Mouse (Mus musculus) forebrain, embryonic 15.5 days (tissue): ENCODE measurements around the gene Lhfpl3. TPM values are rescaled to one million over a fixed set of nuclear protein-coding genes. Genes with fewer than 3 reads are reported as not detected.

Experiments used
- ATAC-seq: fragments of 200-750 bp; cut with Nextera tagmentation; replicated peaks from 2 replicates; pipeline ENCODE4 v1.8.0; 2017; ENCODE audit warnings: mild to moderate bottlenecking, moderate TSS enrichment, moderate library complexity
- H3K27ac ChIP-seq: fragments of 300-500 bp; sonication (generic); replicated peaks from 2 replicates; pipeline ENCODE4 v1.5.1; 2015; ENCODE audit warnings: mild to moderate bottlenecking, inconsistent platforms
- H3K27me3 ChIP-seq: fragments of 300-500 bp; sonication (generic); 2 replicates; pipeline ENCODE4 v1.6.1; 2015; ENCODE audit warnings: inconsistent platforms
- H3K36me3 ChIP-seq: fragments of 300-500 bp; sonication (generic); 2 replicates; pipeline ENCODE4 v1.6.1; 2015; ENCODE audit warnings: mild to moderate bottlenecking, inconsistent platforms
- H3K4me1 ChIP-seq: fragments of 300-500 bp; sonication (generic); 2 replicates; pipeline ENCODE4 v1.6.1; 2015; ENCODE audit warnings: inconsistent platforms
- H3K4me2 ChIP-seq: fragments of 300-500 bp; sonication (generic); replicated peaks from 2 replicates; pipeline ENCODE4 v1.6.1; 2015; ENCODE audit warnings: mild to moderate bottlenecking, inconsistent platforms
- H3K4me3 ChIP-seq: fragments of 300-500 bp; sonication (generic); 2 replicates; pipeline ENCODE4 v1.5.1; 2015; ENCODE audit warnings: mild to moderate bottlenecking, inconsistent platforms
- H3K9ac ChIP-seq: fragments of 300-500 bp; sonication (generic); replicated peaks from 2 replicates; pipeline ENCODE4 v1.6.1; 2015; ENCODE audit warnings: mild to moderate bottlenecking, inconsistent platforms
- H3K9me3 ChIP-seq: fragments of 300-500 bp; sonication (generic); 2 replicates; pipeline ENCODE4 v1.6.1; 2016; ENCODE audit warnings: inconsistent platforms
- WGBS: fragments of 180-500 bp; shearing (Covaris S2); methylation state at CpG from one replicate; pipeline ENCODE4 v1.1.7; 2015; ENCODE audit warnings: mixed read lengths; 5-methylcytosine and 5-hydroxymethylcytosine counted together
- polyA plus RNA-seq: library from polyadenylated mRNA; unstranded; fragments of >200 nt; fragmentation: Nextera tagmentation; extraction: Ambion mirVana; gene quantifications from 2 replicates; pipeline ENCODE4 v1.2.1, GENCODE M21; 2015

Gene Lhfpl3
- polyA plus RNA-seq, 1 experiment from 2014 or later: 11.5 TPM

DNA sequence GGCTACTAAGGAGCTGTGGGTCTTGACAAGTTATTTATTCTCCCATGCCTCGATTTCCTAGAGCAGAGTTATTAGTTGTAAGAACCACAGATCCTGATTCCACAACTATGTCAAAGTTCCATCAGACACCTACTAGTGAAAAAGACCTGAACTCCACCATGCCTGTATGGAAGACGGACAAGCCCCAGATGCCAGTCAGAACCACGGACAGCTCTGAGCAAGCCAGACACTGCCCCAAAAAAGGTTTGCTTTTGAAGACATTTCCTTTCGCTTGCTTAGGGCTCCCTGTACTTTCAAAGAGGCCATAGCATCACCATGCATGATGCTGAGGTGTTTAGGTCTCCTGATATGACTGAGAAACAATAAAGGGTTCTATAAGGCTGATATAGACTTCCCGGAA lies 197.4 kb downstream of the Lhfpl3 start:
- H3K36me3 ChIP-seq: no peaks in the 10 kb centered on the region
- H3K4me2 ChIP-seq: no peak overlapping the region
- 64% methylated on average over 5 of the region's 5 CpGs for WGBS
- H3K9me3 ChIP-seq: no peaks in the 10 kb centered on the region
- no peaks in the 10 kb centered on the region for H3K4me1 ChIP-seq
- H3K9ac ChIP-seq: no peak overlapping the region
- no peak overlapping the region for H3K27ac ChIP-seq
- H3K4me3 ChIP-seq: no peak overlapping the region
- no peak for ATAC-seq
- H3K27me3 ChIP-seq: no peaks in the 10 kb centered on the region

DNA sequence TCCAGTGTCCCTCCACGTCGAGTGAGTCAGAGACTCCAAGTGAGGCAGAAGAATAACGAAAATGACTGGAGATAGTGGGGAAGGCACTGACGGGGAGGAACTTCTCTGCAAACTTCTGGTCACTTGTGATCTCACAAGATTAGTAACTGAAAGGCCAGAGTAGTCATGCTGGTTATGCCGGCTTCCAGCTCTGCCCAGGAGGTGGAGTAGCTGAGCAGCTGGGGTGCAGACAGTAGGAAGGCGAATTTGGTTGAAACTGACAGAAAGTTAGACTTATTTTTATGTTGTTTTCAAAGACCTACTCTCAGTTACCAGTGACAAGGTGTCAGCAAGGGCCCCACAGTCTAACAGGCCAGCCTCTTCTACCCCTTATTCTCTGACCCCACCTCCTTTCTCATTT lies 217.4 kb downstream of the Lhfpl3 start:
- Histone ChIP-seq H3K36me3 (no peaks in the 10 kb centered on the region), H3K27ac (no peak overlapping the region), H3K9me3 (no peaks in the 10 kb centered on the region), H3K4me2 (no peak overlapping the region), H3K27me3 (no peaks in the 10 kb centered on the region), H3K4me1 (no peaks in the 10 kb centered on the region), H3K9ac (no peak overlapping the region), H3K4me3 (no peak overlapping the region)
- 72% methylated on average over 6 of the region's 6 CpGs for WGBS
- ATAC-seq: no peak

DNA sequence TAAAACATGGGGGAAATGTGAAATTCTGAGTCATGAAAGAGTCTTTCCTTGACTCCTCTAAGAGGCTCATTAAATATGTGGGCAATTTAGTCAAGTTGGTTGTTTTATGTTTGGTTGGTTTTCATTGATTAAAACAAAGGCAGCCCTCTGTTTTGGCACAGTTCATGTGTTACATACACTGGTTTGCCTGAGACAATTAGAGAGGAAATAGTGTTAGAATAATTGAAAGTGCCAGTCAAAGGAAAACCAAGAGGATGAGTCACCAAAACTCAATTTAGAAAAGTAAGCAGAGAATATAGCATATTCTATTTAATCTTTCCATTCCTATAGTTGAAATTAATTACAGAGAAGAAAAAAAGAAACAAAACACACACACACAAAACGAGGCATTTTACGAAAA lies 240.9 kb downstream of the Lhfpl3 start:
- Histone ChIP-seq H3K9ac (no peak overlapping the region), H3K27me3 (no peaks in the 10 kb centered on the region), H3K36me3 (no peaks in the 10 kb centered on the region), H3K4me3 (no peak overlapping the region), H3K9me3 (no peaks in the 10 kb centered on the region), H3K4me2 (no peak overlapping the region), H3K4me1 (no peaks in the 10 kb centered on the region), H3K27ac (no peak overlapping the region)
- ATAC-seq: no peak
- 82% methylated on average over 2 of the region's 2 CpGs for WGBS

DNA sequence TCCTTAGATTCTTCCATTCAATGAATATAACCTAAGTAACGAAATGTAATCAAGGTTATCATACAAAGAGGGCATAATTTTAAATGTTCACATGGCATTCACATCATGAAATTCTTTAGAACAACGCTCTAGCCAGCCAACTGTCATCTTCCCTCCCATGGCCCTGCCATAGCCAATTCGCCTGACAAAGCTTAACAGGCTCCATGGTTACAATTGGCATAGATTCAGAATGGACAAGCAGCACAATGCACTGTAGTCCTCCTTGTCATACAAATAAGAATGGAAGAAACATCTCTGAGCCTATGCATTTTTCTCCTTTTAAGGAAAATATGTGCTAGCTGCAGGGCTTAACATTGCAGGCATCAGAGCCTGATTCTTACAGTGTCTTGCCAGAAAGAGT lies 254.0 kb downstream of the Lhfpl3 start:
- ATAC-seq: no peak
- H3K36me3 ChIP-seq: no peaks in the 10 kb centered on the region
- WGBS: 66% methylated on average over 3 of the region's 3 CpGs
- H3K4me1 ChIP-seq: peaks cover 15% of the 10 kb centered on the region
- H3K9me3 ChIP-seq: no peaks in the 10 kb centered on the region
- H3K27me3 ChIP-seq: no peaks in the 10 kb centered on the region
- no peak overlapping the region for H3K9ac ChIP-seq
- H3K4me3 ChIP-seq: no peak overlapping the region
- H3K4me2 ChIP-seq: no peak overlapping the region
- H3K27ac ChIP-seq: no peak overlapping the region

DNA sequence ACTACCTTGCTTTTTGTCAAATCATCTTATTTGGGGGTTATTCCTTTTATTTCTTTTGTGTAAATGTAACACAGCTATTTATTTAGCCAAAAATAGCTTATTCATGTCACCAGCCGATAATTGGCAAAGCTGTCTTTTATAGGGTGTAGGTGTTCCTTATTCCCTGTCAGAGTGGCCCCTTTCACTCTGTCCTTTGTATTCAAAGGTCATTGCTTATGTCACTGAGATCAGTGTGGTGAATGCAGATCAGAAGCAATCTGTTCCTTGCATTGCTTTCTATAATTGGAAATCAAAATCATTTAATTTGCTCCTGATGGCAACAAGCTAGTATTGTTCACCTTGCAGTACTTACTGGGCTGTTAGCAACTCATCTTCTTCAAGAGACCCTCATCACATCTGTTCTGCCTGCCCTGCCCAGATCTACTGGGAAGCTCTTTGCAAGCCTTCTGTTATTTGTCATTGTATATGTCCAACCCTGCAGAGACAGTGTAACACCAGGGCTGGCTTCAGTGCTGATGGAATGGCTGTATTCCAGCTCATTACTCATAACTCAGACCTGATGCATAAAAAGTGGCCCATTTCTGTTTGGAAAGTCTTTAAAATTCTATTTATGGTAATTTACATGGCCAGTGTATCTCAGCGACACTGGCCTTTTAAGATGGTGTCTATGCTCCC lies 257.4 kb downstream of the Lhfpl3 start:
- Histone ChIP-seq H3K9me3 (no peaks in the 10 kb centered on the region), H3K4me3 (no peak overlapping the region), H3K36me3 (no peaks in the 10 kb centered on the region), H3K27ac (no peak overlapping the region), H3K9ac (no peak overlapping the region), H3K4me2 (no peak overlapping the region), H3K4me1 (peaks cover 15% of the 10 kb centered on the region), H3K27me3 (no peaks in the 10 kb centered on the region)
- ATAC-seq: peak; percentile 91
- 25% methylated on average over 2 of the region's 2 CpGs for whole genome bisulfite sequencing

DNA sequence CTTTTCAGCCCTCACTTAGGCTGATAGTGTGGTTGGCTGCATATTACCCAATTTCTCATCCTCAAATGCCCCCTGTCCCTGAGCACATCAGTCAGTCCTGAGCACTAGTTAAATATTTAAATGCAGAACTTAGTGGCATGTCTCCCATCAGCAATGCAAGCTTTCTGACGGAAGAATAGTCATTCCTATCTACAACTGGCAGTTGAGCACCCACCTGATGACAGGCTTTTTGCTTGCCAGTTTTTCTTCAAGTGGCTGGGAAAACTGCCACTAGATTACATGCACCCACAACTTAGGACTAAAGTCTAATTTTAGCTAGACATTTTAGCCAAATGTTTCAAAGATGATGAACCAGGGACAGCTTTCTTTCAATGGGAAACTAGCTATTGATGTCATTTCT lies 260.3 kb downstream of the Lhfpl3 start:
- no peak overlapping the region for H3K4me2 ChIP-seq
- ATAC-seq: no peak
- WGBS: 75% methylated on average over 1 of the region's 1 CpGs
- H3K9me3 ChIP-seq: no peaks in the 10 kb centered on the region
- H3K27me3 ChIP-seq: no peaks in the 10 kb centered on the region
- H3K4me3 ChIP-seq: no peak overlapping the region
- no peak overlapping the region for H3K27ac ChIP-seq
- no peaks in the 10 kb centered on the region for H3K36me3 ChIP-seq
- H3K9ac ChIP-seq: no peak overlapping the region
- peaks cover 12% of the 10 kb centered on the region for H3K4me1 ChIP-seq

DNA sequence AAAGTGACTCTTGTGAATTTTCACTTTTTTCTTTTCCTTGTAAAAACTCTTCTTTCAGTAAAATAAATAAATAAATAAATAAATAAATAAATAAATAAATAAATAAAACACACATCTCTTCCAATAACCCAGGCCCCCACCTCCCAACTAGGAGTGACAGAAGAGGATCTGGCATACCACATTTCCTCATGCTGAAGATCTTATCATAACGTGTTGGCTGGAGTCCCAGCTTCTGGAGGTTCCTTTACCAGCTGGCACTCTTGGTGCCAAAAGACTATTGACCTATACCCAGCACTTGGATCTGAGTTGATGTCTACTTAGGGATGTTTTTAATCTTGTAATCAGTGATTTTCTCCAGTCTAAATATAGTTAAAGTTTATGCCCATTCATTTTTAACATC lies 264.6 kb downstream of the Lhfpl3 start:
- no peak overlapping the region for H3K27ac ChIP-seq
- H3K9ac ChIP-seq: no peak overlapping the region
- ATAC-seq: no peak
- no peak overlapping the region for H3K4me3 ChIP-seq
- no peaks in the 10 kb centered on the region for H3K9me3 ChIP-seq
- H3K4me2 ChIP-seq: no peak overlapping the region
- 64% methylated on average over 1 of the region's 1 CpGs for WGBS
- no peaks in the 10 kb centered on the region for H3K4me1 ChIP-seq
- H3K27me3 ChIP-seq: no peaks in the 10 kb centered on the region
- H3K36me3 ChIP-seq: no peaks in the 10 kb centered on the region

DNA sequence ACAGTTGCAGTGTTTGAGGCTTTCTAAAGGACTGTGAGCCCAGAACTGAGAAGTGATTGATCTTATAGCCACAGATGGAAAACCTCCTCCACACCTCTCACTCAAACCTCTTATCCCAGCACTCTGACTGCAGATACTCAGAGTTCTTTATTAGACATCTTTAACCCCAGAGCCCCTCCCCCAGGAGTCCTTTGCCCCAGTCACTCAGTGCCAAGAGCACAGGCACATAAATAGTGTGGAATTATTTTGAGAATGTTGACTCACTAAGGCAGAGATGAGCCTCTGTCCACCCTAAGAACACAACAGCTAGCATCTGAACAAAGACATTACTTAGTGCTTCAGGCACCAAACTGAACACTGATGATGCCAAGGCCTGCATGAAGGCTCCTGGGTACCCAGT lies 268.1 kb downstream of the Lhfpl3 start:
- Histone ChIP-seq H3K36me3 (no peaks in the 10 kb centered on the region), H3K9me3 (no peaks in the 10 kb centered on the region), H3K4me2 (no peak overlapping the region), H3K27me3 (no peaks in the 10 kb centered on the region), H3K9ac (no peak overlapping the region), H3K4me3 (no peak overlapping the region), H3K4me1 (no peaks in the 10 kb centered on the region), H3K27ac (no peak overlapping the region)
- ATAC-seq: no peak

DNA sequence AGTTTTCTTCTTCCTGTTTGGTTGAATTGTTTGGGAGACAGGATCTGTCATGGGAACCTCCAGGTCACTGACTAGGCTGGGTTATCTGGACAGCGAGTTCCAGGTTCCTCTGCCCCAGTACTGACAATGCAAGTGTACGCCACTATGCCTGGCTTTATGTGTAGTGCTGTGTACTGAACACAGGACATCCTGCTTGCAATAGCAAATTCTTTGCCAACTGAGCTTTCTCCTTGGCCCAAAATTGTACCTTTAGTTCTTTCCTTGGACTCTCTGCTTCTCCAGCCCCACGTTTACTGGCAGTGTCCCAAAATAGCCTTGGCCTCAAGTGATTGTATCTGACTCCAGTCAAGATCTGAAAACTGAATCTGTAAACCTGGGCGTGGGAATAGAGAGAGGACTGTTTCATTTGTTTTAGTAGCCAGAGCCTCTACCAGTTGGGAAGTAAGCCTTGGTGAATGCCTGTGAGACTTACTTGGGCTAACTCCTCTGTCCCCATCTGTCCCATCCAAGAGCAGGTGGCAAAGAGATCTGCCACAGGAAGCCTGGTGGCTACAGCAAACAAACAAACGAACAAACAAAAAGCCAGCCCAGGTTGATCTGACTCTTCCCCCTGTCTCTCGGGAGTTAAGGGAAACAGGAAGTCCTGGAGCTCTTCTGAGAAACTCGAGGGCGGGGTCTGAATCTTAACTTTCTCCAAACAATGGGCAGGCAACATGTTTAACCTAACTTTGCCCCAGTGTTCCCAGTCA lies 269.9 kb downstream of the Lhfpl3 start:
- WGBS: 82% methylated on average over 8 of the region's 8 CpGs
- no peaks in the 10 kb centered on the region for H3K9me3 ChIP-seq
- no peak overlapping the region for H3K4me2 ChIP-seq
- H3K4me1 ChIP-seq: no peaks in the 10 kb centered on the region
- no peaks in the 10 kb centered on the region for H3K36me3 ChIP-seq
- no peak overlapping the region for H3K9ac ChIP-seq
- no peaks in the 10 kb centered on the region for H3K27me3 ChIP-seq
- ATAC-seq: no peak
- H3K27ac ChIP-seq: no peak overlapping the region
- H3K4me3 ChIP-seq: no peak overlapping the region

DNA sequence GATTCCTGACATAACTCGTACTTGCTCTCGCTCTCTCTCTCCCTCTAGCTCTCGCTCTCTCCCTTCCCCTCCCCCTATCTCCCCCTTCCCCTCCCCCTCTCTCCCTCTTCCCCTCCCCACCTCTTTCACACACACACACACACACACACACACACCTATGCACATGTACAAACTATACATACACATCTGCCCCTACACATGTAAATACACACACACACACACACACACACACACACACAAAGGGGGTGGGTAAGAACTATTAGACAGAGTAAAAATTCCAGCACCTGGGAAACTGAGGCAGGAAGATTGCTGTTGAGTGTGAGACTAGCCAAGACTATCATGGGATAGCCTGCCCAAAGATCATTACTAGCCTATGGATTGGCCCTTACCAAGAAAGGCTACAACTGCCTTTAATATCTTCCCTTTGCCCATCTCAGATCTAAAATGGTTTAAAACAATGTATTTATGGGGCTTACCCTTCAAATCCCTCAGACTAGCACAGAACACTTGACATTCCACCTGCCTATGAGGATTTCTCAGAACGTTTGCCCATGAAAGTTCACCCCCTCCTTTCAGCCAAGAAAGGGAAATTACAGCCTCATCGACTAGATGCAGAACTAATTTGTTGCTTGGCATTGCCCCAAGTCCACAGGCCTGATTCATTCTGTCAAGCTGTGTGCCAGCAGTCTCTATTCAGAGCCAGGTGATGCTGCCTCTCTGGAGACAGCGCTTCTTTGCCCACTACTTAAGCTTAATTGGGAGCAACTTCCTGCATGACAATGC lies 289.3 kb downstream of the Lhfpl3 start:
- peak; percentile 86 for ATAC-seq
- H3K36me3 ChIP-seq: no peaks in the 10 kb centered on the region
- H3K4me3 ChIP-seq: no peak overlapping the region
- H3K27me3 ChIP-seq: no peaks in the 10 kb centered on the region
- 48% methylated on average over 6 of the region's 6 CpGs for WGBS
- no peak overlapping the region for H3K9ac ChIP-seq
- peaks cover 14% of the 10 kb centered on the region for H3K4me1 ChIP-seq
- H3K4me2 ChIP-seq: no peak overlapping the region
- H3K9me3 ChIP-seq: no peaks in the 10 kb centered on the region
- H3K27ac ChIP-seq: no peak overlapping the region

DNA sequence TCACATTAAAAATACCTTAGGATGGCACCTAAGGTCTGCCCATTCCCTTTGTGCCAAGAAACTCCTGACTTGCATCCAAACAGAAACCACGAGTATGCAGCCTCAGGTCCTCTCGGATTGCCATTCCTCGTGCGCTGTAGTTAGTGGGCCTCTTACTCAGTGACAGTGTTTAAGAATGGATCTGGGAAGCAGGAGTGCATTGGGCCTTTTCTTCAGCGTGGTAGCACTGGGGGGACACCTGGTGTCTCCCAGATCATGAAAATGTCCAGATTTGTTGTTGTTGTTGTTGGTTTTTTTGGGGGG lies 289.8 kb downstream of the Lhfpl3 start:
- Histone ChIP-seq H3K4me2 (no peak overlapping the region), H3K27me3 (no peaks in the 10 kb centered on the region), H3K36me3 (no peaks in the 10 kb centered on the region), H3K4me3 (no peak overlapping the region), H3K9me3 (no peaks in the 10 kb centered on the region), H3K27ac (no peak overlapping the region), H3K9ac (no peak overlapping the region), H3K4me1 (peaks cover 14% of the 10 kb centered on the region)
- peak; percentile 81 for ATAC-seq
- 24% methylated on average over 5 of the region's 5 CpGs for WGBS

DNA sequence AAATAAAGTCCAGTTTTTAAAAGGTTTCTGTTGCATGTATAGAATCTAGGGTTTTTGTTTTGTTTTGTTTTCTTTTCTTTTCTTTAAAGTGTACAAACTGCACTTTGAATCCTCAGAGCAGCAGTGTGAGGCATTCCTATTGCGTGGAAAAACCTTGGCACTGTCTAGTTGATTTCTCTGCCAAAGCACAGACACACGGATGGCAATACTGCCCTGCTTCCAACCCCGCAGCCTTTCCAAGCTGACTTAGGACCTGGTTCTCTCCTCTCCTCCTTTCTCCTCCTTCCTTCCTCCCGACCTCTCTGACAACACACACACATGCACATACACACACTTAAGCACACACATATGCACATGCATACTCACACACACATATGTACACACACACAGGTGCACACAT lies 294.6 kb downstream of the Lhfpl3 start:
- Histone ChIP-seq H3K9me3 (no peaks in the 10 kb centered on the region), H3K9ac (no peak overlapping the region), H3K27ac (no peak overlapping the region), H3K4me3 (no peak overlapping the region), H3K36me3 (no peaks in the 10 kb centered on the region), H3K4me1 (peaks cover 8% of the 10 kb centered on the region), H3K4me2 (no peak overlapping the region), H3K27me3 (no peaks in the 10 kb centered on the region)
- 42% methylated on average over 4 of the region's 4 CpGs for WGBS
- no peak for ATAC-seq
